Mouse (Mus musculus): ENCODE measurements around the gene Adprh.

The Adprh gene

GRCm38 (mm10) chr16:38440403-38440802 lies 12.1 kb downstream of the Adprh start:
- DNase-seq = no peak

GRCm38 (mm10) chr16:38439190-38439589 lies 13.3 kb downstream of the Adprh start:
- DNase-seq = no peak

- DNase-seq = no peak
These were observed 18.2 kb downstream of the Adprh start for GRCm38 (mm10) chr16:38434295-38434795.

GRCm38 (mm10) chr16:38433514-38433913 lies 19.0 kb downstream of the Adprh start:
- DNase-seq = no peak

- no peak for DNase-seq
These were observed 19.7 kb downstream of the Adprh start, which contains the start of gene Pla1a for GRCm38 (mm10) chr16:38432498-38433425. Pla1a (minus strand) TSS chr16:38433145.

- DNase-seq = no peak
These were observed 20.9 kb downstream of the Adprh start for GRCm38 (mm10) chr16:38431446-38432185.

GRCm38 (mm10) chr16:38425799-38426198 lies 26.7 kb downstream of the Adprh start:
- no peak for DNase-seq

GRCm38 (mm10) chr16:38425374-38425773 lies 27.1 kb downstream of the Adprh start:
- no peak for DNase-seq

GRCm38 (mm10) chr16:38414953-38415352 lies 37.5 kb downstream of the Adprh start:
- no peak for DNase-seq

GRCm38 (mm10) chr16:38408416-38408815 lies 44.1 kb downstream of the Adprh start:
- no peak for DNase-seq

GRCm38 (mm10) chr16:38407584-38407983 lies 44.9 kb downstream of the Adprh start:
- no peak for DNase-seq

- peak; percentile 23 for DNase-seq
These were observed 45.8 kb downstream of the Adprh start for GRCm38 (mm10) chr16:38406708-38407107.

GRCm38 (mm10) chr16:38406293-38406692 lies 46.2 kb downstream of the Adprh start:
- no peak for DNase-seq

GRCm38 (mm10) chr16:38403639-38404038 lies 48.9 kb downstream of the Adprh start:
- DNase-seq = peak; percentile 28

GRCm38 (mm10) chr16:38401468-38401867 lies 51.0 kb downstream of the Adprh start:
- no peak for DNase-seq

GRCm38 (mm10) chr16:38400311-38400960 lies 52.1 kb downstream of the Adprh start:
- DNase-seq = no peak

- DNase-seq = peak; percentile 59
These were observed 52.8 kb downstream of the Adprh start for GRCm38 (mm10) chr16:38399531-38400231.

- no peak for DNase-seq
These were observed 53.4 kb downstream of the Adprh start for GRCm38 (mm10) chr16:38399076-38399475.

GRCm38 (mm10) chr16:38398266-38398665 lies 54.2 kb downstream of the Adprh start:
- DNase-seq = no peak

- peak; percentile 45 for DNase-seq
These were observed 56.3 kb downstream of the Adprh start for GRCm38 (mm10) chr16:38396155-38396554.

- DNase-seq = no peak
These were observed 57.3 kb downstream of the Adprh start for GRCm38 (mm10) chr16:38395060-38395730.

- DNase-seq = no peak
These were observed 58.3 kb downstream of the Adprh start for GRCm38 (mm10) chr16:38394191-38394618.
